35 mouse cellular contexts compared by ENCODE assay signal in genomic region chr9:70009754-70010304, GRCm38 (mm10). TPM values are rescaled to one million over a fixed set of nuclear protein-coding genes. Genes with fewer than 3 reads are reported as not detected.
DNase-seq lines count a peak whose midpoint lies in the region; ATAC-seq lines count a peak whose summit lies in the region.
"Had no signal": no experiment of that assay in that cellular context is flagged by ENCODE, and none has a peak within 500 bp of the region (broad histone marks: within the 10 kb centered on the region; RNA-seq: fewer than 3 reads in every experiment).

No protein-coding gene starts in this region.

- DNase-seq in heart, embryonic 10.5 days (ENCODE audit: low spot score) = no peak
- DNase-seq in MEL-GATA-1-ER (ENCODE audit: extremely low read depth, low read depth) = peak; percentile 82
- no peak for DNase-seq in left cerebral cortex, postnatal 4 days
- no peak for DNase-seq in kidney, postnatal 14 days
- DNase-seq: adrenal gland, postnatal 36 days; cerebellum, adult 18-20 months; cerebellum, postnatal 10 days; gastrocnemius, postnatal 14 days; heart, adult 18-20 months; heart, postnatal 14 days; kidney, adult 18-20 months; kidney, postnatal 36 days; lung, postnatal 4 days; thymus, postnatal 14 days had no signal

- no peaks in the 10 kb centered on the region for H3K27me3 ChIP-seq in heart, embryonic 13.5 days (replicated peaks)
- H3K27me3 ChIP-seq in heart, embryonic 10.5 days (ENCODE audit: insufficient read depth, poor library complexity, severe bottlenecking) = no peaks in the 10 kb centered on the region
- no peaks in the 10 kb centered on the region for H3K27me3 ChIP-seq in liver, embryonic 12.5 days (replicated peaks)
- H3K27me3 ChIP-seq: hindbrain, embryonic 15.5 days; kidney, embryonic 15.5 days; midbrain, embryonic 12.5 days; neural tube, embryonic 13.5 days had no signal

- H3K4me2 ChIP-seq in heart, embryonic 13.5 days = no peak overlapping the region
- H3K4me2 ChIP-seq in liver, embryonic 12.5 days = peak overlapping the region; percentile 18; the same call in 1 of the 2 replicates
- H3K4me2 ChIP-seq: hindbrain, embryonic 15.5 days; kidney, embryonic 15.5 days; midbrain, embryonic 12.5 days; neural tube, embryonic 13.5 days had no signal

- H3K27ac ChIP-seq in heart, embryonic 13.5 days (replicated peaks) = peak overlapping the region; percentile 42; the same call in 1 of the 2 replicates
- no peak overlapping the region for H3K27ac ChIP-seq in heart, embryonic 10.5 days
- H3K27ac ChIP-seq in liver, embryonic 12.5 days = peak overlapping the region; percentile 69
- H3K27ac ChIP-seq: hindbrain, embryonic 10.5 days; hindbrain, embryonic 15.5 days; kidney, embryonic 15.5 days; layer of hippocampus, adult 2 months; liver, embryonic 14.5 days; midbrain, embryonic 12.5 days; neural tube, embryonic 13.5 days had no signal

- H3K9ac ChIP-seq in heart, embryonic 13.5 days = no peak overlapping the region
- H3K9ac ChIP-seq in liver, embryonic 12.5 days = no peak overlapping the region
- H3K9ac ChIP-seq: hindbrain, embryonic 15.5 days; kidney, embryonic 15.5 days; liver, embryonic 14.5 days; midbrain, embryonic 12.5 days; neural tube, embryonic 13.5 days had no signal

- peaks cover 55% of the 10 kb centered on the region for H3K36me3 ChIP-seq in heart, embryonic 13.5 days
- H3K36me3 ChIP-seq in heart, embryonic 10.5 days = peaks cover 43% of the 10 kb centered on the region
- H3K36me3 ChIP-seq in liver, embryonic 12.5 days = peaks cover 49% of the 10 kb centered on the region

- H3K4me3 ChIP-seq in heart, embryonic 13.5 days = no peak overlapping the region
- H3K4me3 ChIP-seq in heart, embryonic 10.5 days = no peak overlapping the region
- no peak overlapping the region for H3K4me3 ChIP-seq in liver, embryonic 12.5 days
- H3K4me3 ChIP-seq: erythroblast, embryonic 14.5 days; hindbrain, embryonic 10.5 days; hindbrain, embryonic 15.5 days; kidney, embryonic 15.5 days; layer of hippocampus, adult 2 months; midbrain, embryonic 12.5 days; neural tube, embryonic 13.5 days had no signal

- H3K4me1 ChIP-seq in heart, embryonic 13.5 days = peaks cover 22% of the 10 kb centered on the region
- peaks cover 16% of the 10 kb centered on the region for H3K4me1 ChIP-seq in heart, embryonic 10.5 days
- H3K4me1 ChIP-seq in liver, embryonic 12.5 days = peaks cover 48% of the 10 kb centered on the region

- H3K9me3 ChIP-seq in heart, embryonic 13.5 days = no peaks in the 10 kb centered on the region
- H3K9me3 ChIP-seq in heart, embryonic 10.5 days = no peaks in the 10 kb centered on the region
- no peaks in the 10 kb centered on the region for H3K9me3 ChIP-seq in liver, embryonic 12.5 days (replicated peaks)
- H3K9me3 ChIP-seq: G1E; hindbrain, embryonic 10.5 days; hindbrain, embryonic 15.5 days; kidney, embryonic 15.5 days; midbrain, embryonic 12.5 days; neural tube, embryonic 13.5 days had no signal

- intact Hi-C loops in left cerebral cortex, postnatal 4 days (cut with DNase I) = no loop called here

- no peak for ATAC-seq in heart, embryonic 13.5 days (ENCODE audit: extremely low read depth, insufficient number of reproducible peaks, low FRiP score, low TSS enrichment)
- peak; percentile 33 for ATAC-seq in liver, embryonic 12.5 days
- ATAC-seq in megakaryocyte progenitor cell, adult 5-6 weeks (replicated peaks; ENCODE audit: poor library complexity) = peak; percentile 29
- no peak for ATAC-seq in frontal cortex, adult (ENCODE audit: low TSS enrichment)
- ATAC-seq: forebrain, embryonic 16.5 days had no signal

- 57% methylated on average over 8 of the region's 8 CpGs for WGBS in heart, embryonic 13.5 days
- WGBS in heart, embryonic 10.5 days = 63% methylated on average over 8 of the region's 8 CpGs
- WGBS in liver, embryonic 12.5 days (ENCODE audit: insufficient replicate concordance) = 34% methylated on average over 8 of the region's 8 CpGs

RNA-seq across cellular contexts. Expression of gene Gtf2a2, which starts 2.5 kb away (rescaled TPM):
- polyA plus RNA-seq in heart, embryonic 13.5 days (2015; fragmentation: Nextera tagmentation; extraction: Ambion mirVana) = 150 and 170 TPM in 2 replicates
- polyA plus RNA-seq in heart, embryonic 10.5 days (2016; fragmentation: Nextera tagmentation; extraction: Ambion mirVana) = 170 and 182 TPM in 2 replicates
- polyA plus RNA-seq in liver, embryonic 12.5 days (2016; fragmentation: Nextera tagmentation; extraction: Ambion mirVana) = 170 and 171 TPM in 2 replicates
- total RNA-seq in megakaryocyte progenitor cell, adult 5-6 weeks (2015) = 124 and 134 TPM in 2 replicates
- total RNA-seq in megakaryocyte progenitor cell, adult 5-6 weeks (2017) = 114 and 115 TPM in 2 replicates
- 10 to 100 TPM; 88.7 to 91.6 TPM for total RNA-seq in left cerebral cortex, postnatal 4 days (2021)

RNA-seq across cellular contexts. Expression of gene Bnip2, which starts 20.6 kb away (rescaled TPM):
- 99.8 and 114 TPM in 2 replicates for polyA plus RNA-seq in heart, embryonic 13.5 days (2015; fragmentation: Nextera tagmentation; extraction: Ambion mirVana)
- 128 and 132 TPM in 2 replicates for polyA plus RNA-seq in heart, embryonic 10.5 days (2016; fragmentation: Nextera tagmentation; extraction: Ambion mirVana)
- polyA plus RNA-seq in liver, embryonic 12.5 days (2016; fragmentation: Nextera tagmentation; extraction: Ambion mirVana) = 60.1 and 61.4 TPM in 2 replicates
- 86.9 and 95.9 TPM in 2 replicates for total RNA-seq in megakaryocyte progenitor cell, adult 5-6 weeks (2015)
- total RNA-seq in megakaryocyte progenitor cell, adult 5-6 weeks (2017) = 133 and 153 TPM in 2 replicates
- 10 to 100 TPM; 64.0 to 67.1 TPM for total RNA-seq in left cerebral cortex, postnatal 4 days (2021)

RNA-seq across cellular contexts. Expression of gene Gcnt3, which starts 28.1 kb away (rescaled TPM):
- not detected in 2 replicates for polyA plus RNA-seq in heart, embryonic 13.5 days (2015; fragmentation: Nextera tagmentation; extraction: Ambion mirVana)
- not detected in 2 replicates for polyA plus RNA-seq in heart, embryonic 10.5 days (2016; fragmentation: Nextera tagmentation; extraction: Ambion mirVana)
- polyA plus RNA-seq in liver, embryonic 12.5 days (2016; fragmentation: Nextera tagmentation; extraction: Ambion mirVana) = not detected in 2 replicates
- total RNA-seq in megakaryocyte progenitor cell, adult 5-6 weeks (2015) = not detected in 2 replicates
- not detected in 2 replicates for total RNA-seq in megakaryocyte progenitor cell, adult 5-6 weeks (2017)
- not detected for total RNA-seq in left cerebral cortex, postnatal 4 days (2021)
- total RNA-seq: adrenal gland, postnatal 36 days; gastrocnemius, postnatal 14 days; heart, adult 18-20 months; heart, postnatal 14 days; layer of hippocampus, adult 2 months; layer of hippocampus, postnatal 14 days; left cerebral cortex, adult 8-10 months had no signal
- polyA plus RNA-seq: brain, embryonic 14.5 days; cortical plate, adult 2 months; erythroblast, embryonic 14.5 days; forebrain, embryonic 11.5 days; forebrain, embryonic 16.5 days; G1E; heart, embryonic 14.5 days; hindbrain, embryonic 10.5 days; hindbrain, embryonic 15.5 days; limb, embryonic 11.5 days; liver, embryonic 14.5 days; midbrain, embryonic 12.5 days; neural tube, embryonic 13.5 days had no signal

Comparison
In these comparisons a context has a peak if more than half of its experiments do, and no peak if none do; other contexts are left out.
1. ATAC-seq: peak in liver, embryonic 12.5 days (single experiment) and megakaryocyte progenitor cell, adult 5-6 weeks (single experiment); none in heart, embryonic 13.5 days (single experiment) and frontal cortex, adult (single experiment).